Mouse (Mus musculus) liver, adult 2 months (tissue): Measurements from ENCODE around the gene Taf4.

Experiments used
- CTCF ChIP-seq: fragments of 200-500 bp; IDR thresholded peaks from 2 replicates; pipeline ENCODE4 v1.5.1; 2011; ENCODE audit warnings: low read depth, low read length, control low read depth
- POLR2A ChIP-seq: fragments of 200-500 bp; IDR thresholded peaks from 2 replicates; pipeline ENCODE4 v1.6.1; 2011; ENCODE audit warnings: low read length, control low read depth; ENCODE audit not compliant: insufficient read depth; ENCODE audit errors: extremely low read depth

DNA sequence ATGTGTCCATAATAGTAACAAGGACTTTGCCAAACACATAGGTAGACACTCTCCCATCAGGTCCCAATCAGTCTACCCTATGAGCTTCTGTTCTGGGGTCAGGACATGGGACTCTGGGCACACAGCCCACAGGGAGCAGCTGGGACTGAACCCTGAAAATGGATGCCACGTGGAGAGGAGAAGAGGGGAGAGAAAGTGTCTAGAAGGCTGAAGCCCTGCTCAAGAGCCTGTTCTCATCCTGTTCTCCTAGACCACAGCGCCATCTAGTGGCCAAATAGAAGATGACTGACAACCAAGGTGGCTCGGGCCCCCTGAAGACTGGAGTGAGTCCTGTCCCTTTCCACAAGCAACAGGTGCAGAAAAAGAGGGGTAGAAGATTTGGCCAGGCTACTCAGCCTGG is 101.3 kb downstream of the Taf4 start:
- TF ChIP-seq CTCF, result peak; percentile 68
- TF ChIP-seq POLR2A, result no peak
